Mouse (Mus musculus): ENCODE results near the gene Tiparp.

Tiparp gene

GRCm38 (mm10) chr3:65584329-65584728 is 56.1 kb downstream of the Tiparp start:
- no peak for DNase-seq (ENCODE audit: low read depth)

DNA sequence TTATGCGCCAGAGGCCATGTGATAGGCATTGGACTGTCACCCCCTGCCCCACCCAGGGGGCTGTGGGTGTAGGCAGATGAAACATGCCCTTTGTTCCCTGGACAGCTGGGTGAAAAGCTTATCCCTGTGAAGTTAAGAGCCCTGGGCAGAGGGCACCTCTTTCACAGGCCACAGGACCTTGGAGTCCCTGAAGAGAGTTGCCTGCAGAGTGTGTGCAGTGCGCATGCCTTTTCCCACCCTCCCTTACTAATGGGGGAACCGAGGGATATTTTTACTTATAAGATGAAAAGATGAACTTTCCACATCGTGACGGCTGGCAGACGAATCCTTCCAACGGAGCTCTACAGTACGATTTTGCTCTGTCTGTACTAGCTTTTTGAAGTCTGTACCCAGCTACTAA is 57.1 kb downstream of the Tiparp start:
- no peak for DNase-seq (ENCODE audit: low read depth)

DNA sequence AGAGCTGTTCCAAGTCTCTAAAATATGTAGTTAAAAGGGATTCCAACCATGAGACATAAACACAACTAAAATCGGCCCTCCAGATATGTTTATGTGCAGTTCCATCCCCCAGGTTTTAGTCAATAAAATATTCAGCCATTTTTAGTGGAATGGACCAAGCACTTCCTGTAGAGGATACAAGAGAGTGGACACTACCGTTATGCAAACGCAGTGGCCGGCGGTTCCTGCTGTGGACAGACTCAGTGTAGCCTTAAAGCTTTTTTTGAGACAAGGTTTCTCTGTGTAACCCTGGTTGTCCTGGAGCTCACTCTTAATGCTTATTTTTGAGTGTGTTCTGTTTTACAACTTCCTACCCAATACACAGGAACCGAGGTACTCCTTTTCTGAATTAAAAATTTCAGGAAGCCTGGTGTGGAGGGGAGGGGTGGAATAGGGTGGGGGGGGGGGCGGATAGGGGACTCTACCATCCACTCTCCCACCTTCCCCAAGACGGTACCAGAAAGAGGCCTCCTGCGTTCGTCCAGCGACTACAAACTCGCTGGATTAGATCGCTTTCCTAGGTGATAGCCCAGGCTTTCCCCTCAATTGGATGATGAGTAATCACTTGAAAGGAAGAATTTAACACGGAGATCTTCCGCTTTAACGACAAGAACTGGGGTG is 57.7 kb downstream of the Tiparp start:
- no peak for DNase-seq (ENCODE audit: low read depth)

DNA sequence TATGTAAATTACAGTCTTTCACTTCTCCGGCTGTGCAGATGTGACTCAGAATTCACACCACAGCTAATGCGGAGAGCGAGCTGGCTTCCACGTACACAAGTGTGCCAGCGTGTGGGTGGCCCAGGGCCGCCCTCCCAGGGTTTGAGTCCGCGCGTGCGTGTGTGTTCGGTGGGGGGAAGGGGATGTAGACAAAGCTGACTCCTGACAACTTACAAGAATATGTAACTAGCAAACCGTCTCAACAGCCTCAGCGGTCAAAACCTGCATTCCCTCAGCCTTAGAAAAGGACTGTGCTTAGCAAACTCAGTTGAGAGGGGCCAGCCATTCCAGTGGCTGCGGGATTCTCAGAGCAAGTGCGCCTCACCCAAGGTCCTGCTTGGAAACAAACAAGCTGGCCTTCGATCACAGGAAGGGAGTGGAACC is 58.3 kb downstream of the Tiparp start:
- peak; percentile 25 for DNase-seq (ENCODE audit: low read depth)

GRCm38 (mm10) chr3:65586966-65587365 is 58.8 kb downstream of the Tiparp start:
- DNase-seq (ENCODE audit: low read depth): no peak

GRCm38 (mm10) chr3:65588424-65588823 is 60.2 kb downstream of the Tiparp start:
- no peak for DNase-seq (ENCODE audit: low read depth)

GRCm38 (mm10) chr3:65592850-65593249 is 64.6 kb downstream of the Tiparp start:
- no peak for DNase-seq (ENCODE audit: low read depth)

DNA sequence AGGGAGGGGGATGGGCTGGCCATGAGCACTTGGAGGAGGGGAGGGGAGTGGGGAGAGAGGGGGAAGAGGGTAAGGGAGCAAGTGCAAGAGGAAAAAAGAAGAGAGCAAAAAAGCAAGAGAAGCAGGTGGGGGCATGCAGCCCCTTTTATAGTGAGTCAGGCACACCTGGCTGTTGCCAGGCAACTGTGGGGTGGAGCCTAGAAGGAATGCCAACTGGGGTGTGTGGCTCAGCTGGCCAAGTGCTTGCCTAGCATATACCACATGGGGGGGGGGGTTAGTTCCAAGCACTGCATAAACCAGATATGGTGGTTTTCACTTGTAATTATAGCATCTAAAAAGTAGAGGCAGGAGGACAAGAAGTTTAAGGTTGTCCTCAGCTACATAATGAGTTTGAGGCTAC is 66.3 kb downstream of the Tiparp start:
- no peak for DNase-seq (ENCODE audit: low read depth)

DNA sequence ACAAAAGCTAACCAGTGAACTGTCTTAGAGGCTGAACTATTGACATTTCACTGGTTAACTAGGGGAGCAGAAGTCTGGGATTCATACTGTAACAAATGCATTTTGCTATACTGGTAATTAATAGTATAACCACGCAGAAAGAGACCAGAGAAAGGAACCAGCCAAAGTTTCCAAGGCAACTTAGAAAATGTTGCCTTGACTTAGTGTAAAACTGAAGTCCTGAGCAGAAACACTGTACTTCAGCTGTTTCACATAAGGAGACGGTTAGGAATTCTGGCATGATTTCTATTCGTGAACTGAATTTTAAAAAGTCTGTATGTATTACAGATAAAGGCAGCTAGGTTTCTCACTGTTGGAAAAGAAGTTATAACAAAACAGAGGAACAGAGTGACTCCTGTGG is 67.0 kb downstream of the Tiparp start:
- DNase-seq (ENCODE audit: low read depth): no peak

DNA sequence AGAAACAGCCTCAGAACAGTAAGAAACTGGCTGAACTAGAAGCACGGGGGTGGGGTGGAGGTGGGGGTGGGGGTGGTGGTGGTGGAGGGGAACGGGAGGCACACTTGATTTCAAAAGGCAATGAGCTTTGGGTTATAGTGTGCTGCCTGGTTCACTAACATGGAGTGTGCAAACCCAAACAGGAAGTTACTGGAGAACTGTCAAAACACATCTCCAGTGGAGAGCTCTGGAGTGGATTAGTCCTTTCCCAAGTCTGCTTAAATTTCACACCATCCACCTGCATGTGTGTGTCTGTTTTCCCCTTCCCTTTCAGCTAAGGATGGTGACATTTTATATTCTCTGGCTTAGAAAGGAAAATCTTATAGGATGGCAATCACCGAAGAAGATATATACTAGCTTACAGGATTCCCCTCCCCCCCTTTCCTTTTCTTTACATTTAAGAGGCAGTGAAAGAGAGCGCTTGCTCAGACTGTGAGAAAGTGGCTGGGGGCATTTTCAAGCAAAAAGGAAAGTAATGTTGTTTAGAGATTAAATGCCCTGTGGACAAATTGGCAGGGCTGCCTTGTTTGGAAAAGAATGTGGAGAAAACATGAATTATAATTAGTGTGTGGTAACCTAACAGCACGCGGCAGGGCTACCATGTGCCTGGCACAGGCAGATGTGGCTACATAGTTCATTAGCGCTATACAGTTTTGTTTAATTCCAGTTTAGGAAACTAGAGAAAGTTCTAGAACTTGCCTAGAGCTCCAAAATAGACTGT is 70.0 kb downstream of the Tiparp start:
- DNase-seq (ENCODE audit: low read depth): no peak

- no peak for DNase-seq (ENCODE audit: low read depth)
Observed at GRCm38 (mm10) chr3:65599151-65599550, 70.9 kb downstream of the Tiparp start.

- DNase-seq (ENCODE audit: low read depth): no peak
Observed at GRCm38 (mm10) chr3:65601291-65602050, 73.3 kb downstream of the Tiparp start.

GRCm38 (mm10) chr3:65603392-65604055 is 75.3 kb downstream of the Tiparp start:
- no peak for DNase-seq (ENCODE audit: low read depth)

Data from c-Kit-positive CD71-negative TER-119-negative erythroid progenitor cells, embryonic 14.5 days (primary cell).